9 mouse cellular contexts compared by ENCODE assay signal in the genomic region with DNA sequence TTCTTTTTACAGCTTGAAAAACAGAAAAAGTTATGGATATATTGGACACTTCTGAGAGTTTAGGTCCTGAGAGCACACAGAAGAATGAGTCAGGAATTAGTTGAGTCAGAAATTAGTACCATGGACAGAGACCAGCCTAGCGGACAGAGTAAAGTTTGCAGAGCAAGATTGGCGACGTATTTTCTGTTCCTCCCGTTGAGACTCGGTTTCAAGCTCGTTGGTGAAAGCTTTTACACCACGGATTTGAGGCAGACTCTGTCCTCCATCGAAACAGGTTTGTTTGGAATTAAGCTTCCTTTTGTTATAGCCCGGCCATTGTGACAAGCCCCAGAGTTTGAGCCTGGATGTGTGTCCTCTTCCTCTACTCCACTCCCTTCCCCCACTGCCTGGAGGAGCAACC. TPM values are rescaled to one million over a fixed set of nuclear protein-coding genes. Genes with fewer than 3 reads are reported as not detected.
DNase-seq lines count a peak whose midpoint lies in the region; ATAC-seq and TF ChIP-seq lines count a peak whose summit lies in the region.
"Had no signal": no experiment of that assay in that cellular context is flagged by ENCODE, and none has a peak within 500 bp of the region (broad histone marks: within the 10 kb centered on the region; RNA-seq: fewer than 3 reads in every experiment).

No protein-coding gene starts in this region.

- H3K9me3 ChIP-seq in kidney, postnatal 0 days (replicated peaks; ENCODE audit: low read length) = no peaks in the 10 kb centered on the region
- H3K9me3 ChIP-seq in kidney, embryonic 14.5 days (ENCODE audit: control insufficient read depth, low read length) = no peaks in the 10 kb centered on the region
- no peaks in the 10 kb centered on the region for H3K9me3 ChIP-seq in hindbrain, embryonic 14.5 days (ENCODE audit: control insufficient read depth, low read length)
- no peaks in the 10 kb centered on the region for H3K9me3 ChIP-seq in neural tube, embryonic 13.5 days

- no peak overlapping the region for H3K27ac ChIP-seq in kidney, postnatal 0 days
- H3K27ac ChIP-seq in kidney, embryonic 14.5 days (ENCODE audit: low read depth, low read length) = no peak overlapping the region
- no peak overlapping the region for H3K27ac ChIP-seq in hindbrain, embryonic 14.5 days
- H3K27ac ChIP-seq in neural tube, embryonic 13.5 days (replicated peaks) = no peak overlapping the region
- H3K27ac ChIP-seq: macrophage had no signal

- DNase-seq in kidney, postnatal 0 days (ENCODE audit: low spot score) = peak; percentile 84
- DNase-seq in embryo, embryonic 10.5 days (ENCODE audit: low spot score) = peak; percentile 83
- peak; percentile 58 for DNase-seq in hindbrain, embryonic 14.5 days (ENCODE audit: low spot score)
- DNase-seq in layer of hippocampus, postnatal 10 days (ENCODE audit: low spot score in 2 of 2) = no peak
- DNase-seq in urinary bladder, adult 18-20 months (ENCODE audit: low spot score in 2 of 2) = no peak

- H3K4me1 ChIP-seq in kidney, postnatal 0 days (replicated peaks; ENCODE audit: insufficient read depth, low read length) = peaks cover 8% of the 10 kb centered on the region; the same call in 1 of the 2 replicates
- H3K4me1 ChIP-seq in kidney, embryonic 14.5 days (ENCODE audit: control insufficient read depth, insufficient read depth, low read length) = peaks cover 10% of the 10 kb centered on the region; the same call in 1 of the 2 replicates
- peaks cover 20% of the 10 kb centered on the region; the same call in 1 of the 2 replicates for H3K4me1 ChIP-seq in hindbrain, embryonic 14.5 days (replicated peaks; ENCODE audit: control insufficient read depth, insufficient read depth, low read length)
- H3K4me1 ChIP-seq in neural tube, embryonic 13.5 days (replicated peaks) = peaks cover 30% of the 10 kb centered on the region

- no peak for ATAC-seq in kidney, postnatal 0 days (replicated peaks; ENCODE audit: low FRiP score, low read depth)
- ATAC-seq in kidney, embryonic 14.5 days (ENCODE audit: low FRiP score, low TSS enrichment) = no peak
- no peak for ATAC-seq in hindbrain, embryonic 14.5 days (ENCODE audit: low FRiP score)
- no peak for ATAC-seq in neural tube, embryonic 13.5 days (ENCODE audit: low read depth)
- ATAC-seq in granulocyte monocyte progenitor cell, adult 5-6 weeks (replicated peaks; ENCODE audit: poor library complexity, severe bottlenecking) = no peak

- H3K4me2 ChIP-seq in kidney, postnatal 0 days (ENCODE audit: low read length) = no peak overlapping the region
- no peak overlapping the region for H3K4me2 ChIP-seq in kidney, embryonic 14.5 days (replicated peaks; ENCODE audit: low read depth, low read length)
- H3K4me2 ChIP-seq in hindbrain, embryonic 14.5 days (replicated peaks) = peak overlapping the region; percentile 69
- peak overlapping the region; percentile 70 for H3K4me2 ChIP-seq in neural tube, embryonic 13.5 days

- no peak overlapping the region for H3K4me3 ChIP-seq in kidney, postnatal 0 days (replicated peaks; ENCODE audit: low read depth, low read length)
- no peak overlapping the region for H3K4me3 ChIP-seq in kidney, embryonic 14.5 days (ENCODE audit: low read length)
- no peak overlapping the region for H3K4me3 ChIP-seq in hindbrain, embryonic 14.5 days (replicated peaks; ENCODE audit: low read length)
- H3K4me3 ChIP-seq in neural tube, embryonic 13.5 days = peak overlapping the region; percentile 41

- no peak overlapping the region for H3K9ac ChIP-seq in kidney, postnatal 0 days (ENCODE audit: low read depth, low read length)
- H3K9ac ChIP-seq in kidney, embryonic 14.5 days (ENCODE audit: low read depth, low read length) = no peak overlapping the region
- H3K9ac ChIP-seq in hindbrain, embryonic 14.5 days = peak overlapping the region; percentile 63; the same call in 1 of the 2 replicates
- no peak overlapping the region for H3K9ac ChIP-seq in neural tube, embryonic 13.5 days

- TF ChIP-seq CTCF in kidney, postnatal 0 days (IDR thresholded peaks at IDR 0.05; ENCODE audit: low read depth) = no peak

- H3K36me3 ChIP-seq in kidney, postnatal 0 days (ENCODE audit: insufficient read depth, low read length) = no peaks in the 10 kb centered on the region
- H3K36me3 ChIP-seq in kidney, embryonic 14.5 days (ENCODE audit: control insufficient read depth, insufficient read depth, low read length) = no peaks in the 10 kb centered on the region
- H3K36me3 ChIP-seq in hindbrain, embryonic 14.5 days (replicated peaks; ENCODE audit: control insufficient read depth, insufficient read depth) = no peaks in the 10 kb centered on the region
- no peaks in the 10 kb centered on the region for H3K36me3 ChIP-seq in neural tube, embryonic 13.5 days

- 0% methylated on average over 9 of the region's 9 CpGs for WGBS in kidney, postnatal 0 days
- 2% methylated on average over 9 of the region's 9 CpGs for WGBS in kidney, embryonic 14.5 days
- WGBS in hindbrain, embryonic 14.5 days = 3% methylated on average over 9 of the region's 9 CpGs
- 4% methylated on average over 9 of the region's 9 CpGs for WGBS in neural tube, embryonic 13.5 days

- peaks cover 34% of the 10 kb centered on the region for H3K27me3 ChIP-seq in kidney, postnatal 0 days (ENCODE audit: insufficient read depth, low read length)
- H3K27me3 ChIP-seq in kidney, embryonic 14.5 days (ENCODE audit: control insufficient read depth, insufficient read depth, low read length) = peaks cover 40% of the 10 kb centered on the region
- H3K27me3 ChIP-seq in hindbrain, embryonic 14.5 days (ENCODE audit: control insufficient read depth, insufficient read depth, low read length) = no peaks in the 10 kb centered on the region
- H3K27me3 ChIP-seq in neural tube, embryonic 13.5 days = 0 out of 2 replicates have a peak, but pooled peaks cover 3% of the 10 kb centered on the region

RNA-seq across cellular contexts. Expression of a gene that starts 21.0 kb away (rescaled TPM):
- polyA plus RNA-seq in kidney, postnatal 0 days (2015; fragmentation: Nextera tagmentation; extraction: Ambion mirVana) = 0.31 and 0.50 TPM in 2 replicates
- 2.7 and 3.7 TPM in 2 replicates for polyA plus RNA-seq in kidney, embryonic 14.5 days (2014; fragmentation: Nextera tagmentation; extraction: Ambion mirVana)
- polyA plus RNA-seq in hindbrain, embryonic 14.5 days (2014; fragmentation: Nextera tagmentation; extraction: Ambion mirVana) = 172 and 195 TPM in 2 replicates
- 150 and 162 TPM in 2 replicates for polyA plus RNA-seq in neural tube, embryonic 13.5 days (2015; fragmentation: Nextera tagmentation; extraction: Ambion mirVana)
- total RNA-seq in layer of hippocampus, postnatal 10 days (2021) = 100 to 1,000 TPM; 116 to 135 TPM
- total RNA-seq in granulocyte monocyte progenitor cell, adult 5-6 weeks (2014; fragmentation: Nextera tagmentation) = not detected in 2 replicates
- total RNA-seq in granulocyte monocyte progenitor cell, adult 5-6 weeks (2017) = not detected in 2 replicates
- polyA plus RNA-seq: macrophage had no signal

Comparison
In these comparisons a context has a peak if more than half of its experiments do, and no peak if none do; other contexts are left out.
1. DNase-seq: peak in kidney, postnatal 0 days (single experiment), embryo, embryonic 10.5 days (single experiment) and hindbrain, embryonic 14.5 days (single experiment); none in layer of hippocampus, postnatal 10 days (0 of 2) and urinary bladder, adult 18-20 months (0 of 2).
2. H3K4me2 ChIP-seq: peak in hindbrain, embryonic 14.5 days (single experiment) and neural tube, embryonic 13.5 days (single experiment); none in kidney, postnatal 0 days (single experiment) and kidney, embryonic 14.5 days (single experiment).
3. RNA of a gene that starts 21.0 kb away (polyA plus RNA-seq): 172 to 195 TPM in hindbrain, embryonic 14.5 days and 150 to 162 TPM in neural tube, embryonic 13.5 days; 2.7 to 3.7 TPM in kidney, embryonic 14.5 days and 0.31 to 0.50 TPM in kidney, postnatal 0 days; every median in the first group is over 10 times any median in the second.